Comparison of ENCODE assay signal across 8 mouse cellular contexts in the genomic region with DNA sequence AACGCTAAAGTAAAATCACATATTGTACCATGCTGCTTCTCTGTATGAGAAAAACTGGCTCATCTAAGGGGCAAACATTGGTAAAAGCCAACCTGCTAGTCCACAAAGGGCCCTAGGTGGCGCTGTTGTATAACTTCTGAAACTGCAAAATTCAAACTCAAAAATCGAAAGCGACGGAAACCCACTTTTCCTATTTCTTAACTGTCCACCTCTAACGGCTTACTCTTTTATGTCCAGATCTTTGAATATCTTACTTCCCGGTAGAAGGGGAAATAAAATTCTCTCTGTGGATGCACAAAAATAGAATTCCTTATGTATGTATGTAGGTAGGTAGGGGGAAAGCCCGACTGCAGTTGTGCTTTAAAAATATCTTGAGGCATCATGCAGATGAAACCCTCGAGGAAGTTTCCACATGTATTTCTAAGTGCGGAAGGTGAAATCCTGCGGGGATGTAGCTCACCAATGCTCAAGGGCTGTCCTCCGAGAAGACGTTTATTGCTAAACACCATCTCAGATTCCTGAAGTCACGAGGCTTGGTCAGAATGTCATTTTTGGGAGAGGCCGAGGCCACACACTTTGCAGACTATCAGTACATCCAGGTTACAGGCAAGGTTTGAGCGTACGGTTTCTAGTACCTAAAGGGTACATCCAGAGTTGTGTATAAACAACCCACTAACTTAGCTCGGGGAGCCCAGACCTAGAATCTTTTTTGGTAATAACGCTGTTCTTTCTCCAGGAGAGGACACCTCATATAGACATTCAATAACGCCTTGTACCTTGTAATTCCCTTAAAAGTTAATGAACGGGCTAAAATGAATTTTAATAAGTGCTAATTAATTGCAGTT.
DNase-seq lines count a peak whose midpoint lies in the region; ATAC-seq and TF ChIP-seq lines count a peak whose summit lies in the region.

No protein-coding gene starts in this region.

- H3K9ac ChIP-seq in embryonic facial prominence, embryonic 14.5 days (ENCODE audit: low read depth, low read length): peak overlapping the region; percentile 60
- H3K9ac ChIP-seq in heart, embryonic 14.5 days (ENCODE audit: low read length): peak overlapping the region; percentile 73
- H3K9ac ChIP-seq in liver, embryonic 12.5 days: peak overlapping the region; percentile 37

- H3K27me3 ChIP-seq in embryonic facial prominence, embryonic 14.5 days (replicated peaks; ENCODE audit: control insufficient read depth, insufficient read depth, low read length): 0 out of 2 replicates have a peak, but pooled peaks cover 2% of the 10 kb centered on the region
- no peaks in the 10 kb centered on the region for H3K27me3 ChIP-seq in heart, embryonic 14.5 days (ENCODE audit: control insufficient read depth, insufficient read depth, low read length)
- H3K27me3 ChIP-seq in liver, embryonic 12.5 days (replicated peaks): peaks cover 3% of the 10 kb centered on the region; the same call in 1 of the 2 replicates

- H3K4me3 ChIP-seq in bone marrow macrophage, adult 2 months (ENCODE audit: insufficient read depth, low read length): peak overlapping the region; percentile 62
- peak overlapping the region; percentile 49 for H3K4me3 ChIP-seq in embryonic facial prominence, embryonic 14.5 days (ENCODE audit: low read depth, low read length)
- peak overlapping the region; percentile 54 to 59 for H3K4me3 ChIP-seq in heart, embryonic 14.5 days (ENCODE audit: control insufficient read depth in 1 of 2, insufficient read depth in 1 of 2, low read depth in 1 of 2, low read length in 2 of 2)
- H3K4me3 ChIP-seq in liver, embryonic 12.5 days: peak overlapping the region; percentile 49

- H3K36me3 ChIP-seq in embryonic facial prominence, embryonic 14.5 days (ENCODE audit: control insufficient read depth, insufficient read depth, low read length): no peaks in the 10 kb centered on the region
- H3K36me3 ChIP-seq in heart, embryonic 14.5 days (ENCODE audit: control insufficient read depth, insufficient read depth, low read length): no peaks in the 10 kb centered on the region
- no peaks in the 10 kb centered on the region for H3K36me3 ChIP-seq in liver, embryonic 12.5 days

- H3K27ac ChIP-seq in bone marrow macrophage, adult 2 months (ENCODE audit: insufficient read depth, low read depth, low read length): no peak overlapping the region
- H3K27ac ChIP-seq in embryonic facial prominence, embryonic 14.5 days (replicated peaks; ENCODE audit: low read depth, low read length): peak overlapping the region; percentile 70
- no peak overlapping the region for H3K27ac ChIP-seq in heart, embryonic 14.5 days (replicated peaks in 1 of 2; ENCODE audit: control insufficient read depth in 1 of 2, insufficient read depth in 1 of 2, low read depth in 2 of 2, low read length in 2 of 2)
- no peak overlapping the region for H3K27ac ChIP-seq in liver, embryonic 12.5 days

- H3K4me1 ChIP-seq in bone marrow macrophage, adult 2 months (ENCODE audit: control insufficient read depth, insufficient read depth, low read length): no peaks in the 10 kb centered on the region
- no peaks in the 10 kb centered on the region; the same call in 1 of the 2 replicates for H3K4me1 ChIP-seq in embryonic facial prominence, embryonic 14.5 days (ENCODE audit: control insufficient read depth, insufficient read depth, low read length)
- H3K4me1 ChIP-seq in heart, embryonic 14.5 days (ENCODE audit: control insufficient read depth in 2 of 2, insufficient read depth in 2 of 2, low read length in 2 of 2): no peaks in the 10 kb centered on the region
- no peaks in the 10 kb centered on the region for H3K4me1 ChIP-seq in liver, embryonic 12.5 days

- no peak for TF ChIP-seq POLR2A in bone marrow macrophage, adult 2 months (IDR thresholded peaks at IDR 0.05; ENCODE audit: borderline replicate concordance, low read depth, low read length)

- H3K4me2 ChIP-seq in embryonic facial prominence, embryonic 14.5 days (ENCODE audit: low read depth, low read length): peak overlapping the region; percentile 87
- peak overlapping the region; percentile 98 for H3K4me2 ChIP-seq in heart, embryonic 14.5 days (ENCODE audit: low read length)
- H3K4me2 ChIP-seq in liver, embryonic 12.5 days: peak overlapping the region; percentile 69

- DNase-seq in embryonic facial prominence, embryonic 14.5 days (ENCODE audit: low spot score): peak; percentile 88
- DNase-seq in kidney, postnatal 10 days: peak; percentile 85
- peak; percentile 76 for DNase-seq in neural tube, embryonic 10.5 days (ENCODE audit: extremely low spot score, low spot score)
- peak; percentile 47 for DNase-seq in testis, postnatal 14 days (ENCODE audit: low spot score)

- no peak for TF ChIP-seq CTCF in bone marrow macrophage, adult 2 months (IDR thresholded peaks at IDR 0.05; ENCODE audit: low read depth, low read length)

- peak; percentile 71 for ATAC-seq in CD4-positive, CD25-positive, alpha-beta regulatory T cell, adult 4 months
- 0 out of 2 replicates have a peak, but pooled peaks have one; percentile 44 for ATAC-seq in embryonic facial prominence, embryonic 14.5 days (ENCODE audit: low read depth)
- no peak for ATAC-seq in heart, embryonic 14.5 days (ENCODE audit: insufficient number of reproducible peaks, insufficient read depth, low FRiP score, low read depth)
- no peak for ATAC-seq in liver, embryonic 12.5 days

- H3K9me3 ChIP-seq in embryonic facial prominence, embryonic 14.5 days (ENCODE audit: control insufficient read depth, low read length): no peaks in the 10 kb centered on the region
- H3K9me3 ChIP-seq in heart, embryonic 14.5 days (ENCODE audit: control insufficient read depth, low read length): no peaks in the 10 kb centered on the region
- no peaks in the 10 kb centered on the region for H3K9me3 ChIP-seq in liver, embryonic 12.5 days (replicated peaks)

- WGBS in embryonic facial prominence, embryonic 14.5 days: 5% methylated on average over 21 of the region's 21 CpGs
- 7% methylated on average over 21 of the region's 21 CpGs for WGBS in heart, embryonic 14.5 days
- 5% methylated on average over 21 of the region's 21 CpGs for WGBS in liver, embryonic 12.5 days (ENCODE audit: insufficient replicate concordance)

Comparison
In these comparisons a context has a peak if more than half of its experiments do, and no peak if none do; other contexts are left out.
1. ATAC-seq: peak in CD4-positive, CD25-positive, alpha-beta regulatory T cell, adult 4 months (single experiment) and embryonic facial prominence, embryonic 14.5 days (single experiment); none in heart, embryonic 14.5 days (single experiment) and liver, embryonic 12.5 days (single experiment).
2. Peak in every context shown above with its lines, with median percentiles within 50 percentile points of each other: H3K4me3 ChIP-seq, DNase-seq, H3K4me2 ChIP-seq and H3K9ac ChIP-seq.